Mouse (Mus musculus) spleen, adult 18-20 months (tissue): ENCODE results near the gene Micu2.

Source experiments
- DNase-seq, 2 experiments: peaks; one replicate each; pipeline ENCODE4 v3.0.0; 2022; ENCODE audit warnings: mixed read lengths in 2 of 2

Micu2 gene

GRCm38 (mm10) chr14:57890011-57890842 lies 108.8 kb downstream of the Micu2 start, which contains the start of gene Zdhhc20:
TSS of gene Zdhhc20 (minus strand) at chr14:57890276.
- DNase-seq, result peak; percentile 96

GRCm38 (mm10) chr14:57889541-57890010 lies 109.5 kb downstream of the Micu2 start:
- DNase-seq, result no peak

- no peak for DNase-seq
Observed at GRCm38 (mm10) chr14:57887171-57887570, 111.9 kb downstream of the Micu2 start.

GRCm38 (mm10) chr14:57886032-57886431 lies 113.0 kb downstream of the Micu2 start:
- no peak for DNase-seq

- DNase-seq, result no peak
Observed at GRCm38 (mm10) chr14:57883341-57883740, 115.7 kb downstream of the Micu2 start.

GRCm38 (mm10) chr14:57882720-57883119 lies 116.3 kb downstream of the Micu2 start:
- no peak for DNase-seq

GRCm38 (mm10) chr14:57881793-57882192 lies 117.3 kb downstream of the Micu2 start:
- DNase-seq, result no peak

- no peak for DNase-seq
Observed at GRCm38 (mm10) chr14:57881074-57881473, 118.0 kb downstream of the Micu2 start.

- DNase-seq, result no peak
Observed at GRCm38 (mm10) chr14:57877921-57878320, 121.1 kb downstream of the Micu2 start.

GRCm38 (mm10) chr14:57866676-57867276 lies 132.3 kb downstream of the Micu2 start:
- DNase-seq, result no peak
